In genomic region chr13:42016218-42016617, GRCm38 (mm10) we compare ENCODE assay signal across 16 mouse cellular contexts.
"Had no signal": no experiment of that assay in that cellular context is flagged by ENCODE, and none has a peak within 500 bp of the region (broad histone marks: within the 10 kb centered on the region; RNA-seq: fewer than 3 reads in every experiment).

No protein-coding gene starts in this region.

- ATAC-seq: midbrain, embryonic 15.5 days had no signal

- H3K4me3 ChIP-seq: liver, embryonic 13.5 days; midbrain, embryonic 15.5 days; myocyte; neural tube, embryonic 13.5 days; stomach, embryonic 15.5 days had no signal

- H3K36me3 ChIP-seq: liver, embryonic 13.5 days; midbrain, embryonic 15.5 days; neural tube, embryonic 13.5 days; stomach, embryonic 15.5 days had no signal

- H3K4me2 ChIP-seq: liver, embryonic 13.5 days; midbrain, embryonic 11.5 days; midbrain, embryonic 15.5 days; neural tube, embryonic 13.5 days; stomach, embryonic 15.5 days had no signal

- H3K27ac ChIP-seq: liver, embryonic 13.5 days; midbrain, embryonic 15.5 days; neural tube, embryonic 13.5 days; stomach, embryonic 15.5 days had no signal

- H3K27me3 ChIP-seq: liver, embryonic 13.5 days; midbrain, embryonic 15.5 days; neural tube, embryonic 13.5 days; stomach, embryonic 15.5 days had no signal

- H3K4me1 ChIP-seq: liver, embryonic 13.5 days; midbrain, embryonic 15.5 days; stomach, embryonic 15.5 days had no signal

- DNase-seq: kidney, adult 9 months; kidney, postnatal 14 days; kidney, postnatal 4 days; liver, embryonic 13.5 days; lung, adult 2 months; lung, postnatal 14 days; lung, postnatal 4 days; retina, postnatal 1 day; right cerebral cortex, postnatal 25 days; spleen, adult 18-20 months; thymus, postnatal 25 days had no signal

- H3K9me3 ChIP-seq: liver, embryonic 13.5 days; midbrain, embryonic 15.5 days; neural tube, embryonic 13.5 days; stomach, embryonic 15.5 days had no signal

- H3K9ac ChIP-seq: liver, embryonic 13.5 days; midbrain, embryonic 15.5 days; neural tube, embryonic 13.5 days; stomach, embryonic 15.5 days had no signal
